Mouse (Mus musculus) hindbrain, postnatal 0 days (tissue): ENCODE measurements around the gene Aar2. TPM values are rescaled to one million over a fixed set of nuclear protein-coding genes. Genes with fewer than 3 reads are reported as not detected.
A peak's percentile ranks its signal among the peaks of the same experiment; 100 is the strongest.

ENCODE experiments used
- ATAC-seq: fragments of 200-750 bp; cut with Nextera tagmentation; 2 replicates; pipeline ENCODE4 v1.8.0; 2017; ENCODE audit warnings: mild to moderate bottlenecking, moderate TSS enrichment, moderate library complexity
- DNase-seq: peaks from one replicate; pipeline ENCODE4 v3.0.0-alpha.2; 2015; ENCODE audit warnings: low spot score
- H3K27ac ChIP-seq: fragments of 300-500 bp; sonication (generic); 2 replicates; pipeline ENCODE4 v1.5.1; 2014; ENCODE audit warnings: mild to moderate bottlenecking
- H3K27me3 ChIP-seq: fragments of 300-500 bp; sonication (generic); 2 replicates; pipeline ENCODE4 v1.6.1; 2014; ENCODE audit warnings: low read length, mixed read lengths; ENCODE audit not compliant: insufficient read depth
- H3K36me3 ChIP-seq: fragments of 300-500 bp; sonication (generic); 2 replicates; pipeline ENCODE4 v1.6.1; 2014; ENCODE audit warnings: low read length, mixed read lengths; ENCODE audit not compliant: insufficient read depth
- H3K4me1 ChIP-seq: fragments of 300-500 bp; sonication (generic); 2 replicates; pipeline ENCODE4 v1.6.1; 2014; ENCODE audit warnings: antibody characterized with exemption, low read length, mixed read lengths; ENCODE audit not compliant: insufficient read depth
- H3K4me2 ChIP-seq: fragments of 300-500 bp; sonication (generic); 2 replicates; pipeline ENCODE4 v1.6.1; 2014; ENCODE audit warnings: low read depth, mild to moderate bottlenecking, low read length, moderate library complexity, mixed read lengths
- H3K4me3 ChIP-seq: fragments of 300-500 bp; sonication (generic); 2 replicates; pipeline ENCODE4 v1.5.1; 2014; ENCODE audit warnings: low read length
- H3K9ac ChIP-seq: fragments of 300-500 bp; sonication (generic); replicated peaks from 2 replicates; pipeline ENCODE4 v1.6.1; 2014; ENCODE audit warnings: mild to moderate bottlenecking, low read length, moderate library complexity, mixed read lengths
- H3K9me3 ChIP-seq: fragments of 300-500 bp; sonication (generic); 2 replicates; pipeline ENCODE4 v1.6.1; 2016; ENCODE audit warnings: low read length, mixed read lengths
- CTCF ChIP-seq: IDR thresholded peaks from 2 replicates; pipeline ENCODE4 v1.5.1; 2016; ENCODE audit warnings: antibody characterized with exemption, control low read depth, low read depth
- WGBS: fragments of 180-500 bp; shearing (Covaris S2); extraction: QIAGEN DNeasy Blood & Tissue Kit; methylation state at CpG from one replicate; pipeline ENCODE4 v1.1.7; 2014; 5-methylcytosine and 5-hydroxymethylcytosine counted together
- polyA plus RNA-seq: library from polyadenylated mRNA; unstranded; fragments of >200 nt; fragmentation: Nextera tagmentation; extraction: Ambion mirVana; gene quantifications from 2 replicates; pipeline ENCODE4 v1.2.1, GENCODE M21; 2015
- total RNA-seq: library from RNA; depleted of rRNA; stranded (reverse); fragments of >200 nt; gene quantifications from 2 replicates; pipeline ENCODE4 v1.2.3, GENCODE M21; 2014; rRNA removed

Aar2 gene
- total RNA-seq, result 47.4 and 61.6 TPM in 2 replicates
- 39.2 and 40.3 TPM in 2 replicates for polyA plus RNA-seq

DNA sequence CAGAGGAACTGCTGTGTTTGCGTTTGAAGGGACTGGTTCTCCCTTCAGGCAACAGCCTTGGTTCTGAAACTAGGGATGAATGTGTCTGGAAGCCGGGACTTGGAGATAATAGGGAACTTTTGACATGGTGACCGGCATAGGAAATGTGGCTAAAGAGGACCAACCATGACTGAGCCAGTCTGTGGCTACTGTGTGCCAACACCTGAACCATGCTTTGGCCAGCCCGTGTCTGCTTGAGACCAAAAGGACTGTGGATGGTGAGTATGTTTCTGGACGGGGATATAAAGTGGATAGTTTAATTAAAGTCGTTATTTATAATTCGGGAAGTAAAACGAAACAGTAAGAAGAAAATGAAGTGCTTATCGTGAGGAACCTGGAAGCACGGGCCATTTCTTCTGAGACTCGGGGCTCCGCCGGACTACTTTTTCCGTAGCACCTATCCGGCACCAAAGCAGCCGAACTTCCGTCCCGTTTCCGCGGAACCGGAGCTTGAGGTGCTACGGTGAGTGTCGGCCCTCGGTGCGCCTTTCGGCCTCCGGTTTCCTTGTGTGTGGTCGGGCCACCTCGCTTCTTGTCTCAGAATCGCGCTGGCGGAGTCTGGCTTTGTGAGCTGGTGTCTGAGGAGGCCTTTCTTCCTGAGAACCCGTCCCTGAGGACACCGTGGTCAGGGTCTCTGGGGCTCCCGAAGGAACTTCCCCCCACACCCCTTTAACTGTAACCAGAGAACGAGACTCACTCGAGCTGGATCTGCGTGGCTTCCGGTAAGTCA is at the start of gene Aar2:
Gene Aar2, plus strand, starts transcription at position 462 of the 769 bp plus-strand sequence.
- no peaks in the 10 kb centered on the region for H3K9me3 ChIP-seq
- peak within 1 kb of the TSS; percentile 72 for H3K9ac ChIP-seq
- peak within 1 kb of the TSS; percentile 72; the same call in 1 of the 2 replicates for H3K27ac ChIP-seq
- no peaks in the 10 kb centered on the region for H3K27me3 ChIP-seq
- ATAC-seq, result peak; percentile 66
- peak; percentile 85 for DNase-seq
- peak within 1 kb of the TSS; percentile 72 for H3K4me2 ChIP-seq
- H3K4me1 ChIP-seq, result peaks cover 9% of the 10 kb centered on the region
- H3K4me3 ChIP-seq, result peak within 1 kb of the TSS; percentile 78
- 5% methylated on average over 39 of the region's 39 CpGs for WGBS
- TF ChIP-seq CTCF, result no peak
- peaks cover 11% of the 10 kb centered on the region; the same call in 1 of the 2 replicates for H3K36me3 ChIP-seq

DNA sequence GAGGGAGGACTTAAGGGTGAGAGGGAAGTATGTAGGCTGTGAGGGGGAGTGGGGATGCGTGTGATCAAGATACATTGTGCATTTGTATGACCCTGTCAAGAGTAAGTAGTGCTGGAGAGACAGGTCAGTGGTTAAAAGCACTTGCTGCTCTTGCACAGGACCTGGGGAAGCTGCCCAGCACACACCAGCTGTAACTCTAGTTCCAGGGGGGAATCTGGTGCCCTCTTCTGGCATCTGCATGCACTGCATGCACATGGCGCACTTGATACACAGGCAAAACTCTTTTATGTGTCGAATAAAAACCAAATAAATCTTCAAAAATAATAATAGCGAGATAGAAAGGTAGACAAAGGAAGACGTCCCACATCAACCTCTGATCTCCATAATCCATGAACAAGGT is 49.5 kb upstream of the Aar2 start:
- peak; percentile 90 for TF ChIP-seq CTCF
- Histone ChIP-seq H3K36me3 (peaks cover 25% of the 10 kb centered on the region), H3K4me1 (no peaks in the 10 kb centered on the region), H3K27ac (peak overlapping the region; percentile 3; the same call in 1 of the 2 replicates), H3K27me3 (no peaks in the 10 kb centered on the region), H3K4me2 (no peak overlapping the region), H3K9ac (no peak overlapping the region), H3K9me3 (no peaks in the 10 kb centered on the region), H3K4me3 (no peak overlapping the region)
- ATAC-seq (peak; percentile 31; the same call in 1 of the 2 replicates), DNase-seq (peak; percentile 79)
- 50% methylated on average over 5 of the region's 5 CpGs for WGBS

- TF ChIP-seq CTCF, result no peak
- Histone ChIP-seq H3K36me3 (peaks cover 31% of the 10 kb centered on the region), H3K4me2 (no peak overlapping the region), H3K9ac (no peak overlapping the region), H3K4me3 (no peak overlapping the region), H3K4me1 (no peaks in the 10 kb centered on the region), H3K27me3 (no peaks in the 10 kb centered on the region), H3K9me3 (no peaks in the 10 kb centered on the region), H3K27ac (no peak overlapping the region)
- DNase-seq (no peak), ATAC-seq (no peak)
- 67% methylated on average over 1 of the region's 1 CpGs for WGBS
These were observed 46.4 kb upstream of the Aar2 start for GRCm38 (mm10) chr2:156501025-156501424.

- 86% methylated on average over 13 of the region's 13 CpGs for WGBS
These were observed 41.9 kb upstream of the Aar2 start for GRCm38 (mm10) chr2:156505533-156505932.

DNA sequence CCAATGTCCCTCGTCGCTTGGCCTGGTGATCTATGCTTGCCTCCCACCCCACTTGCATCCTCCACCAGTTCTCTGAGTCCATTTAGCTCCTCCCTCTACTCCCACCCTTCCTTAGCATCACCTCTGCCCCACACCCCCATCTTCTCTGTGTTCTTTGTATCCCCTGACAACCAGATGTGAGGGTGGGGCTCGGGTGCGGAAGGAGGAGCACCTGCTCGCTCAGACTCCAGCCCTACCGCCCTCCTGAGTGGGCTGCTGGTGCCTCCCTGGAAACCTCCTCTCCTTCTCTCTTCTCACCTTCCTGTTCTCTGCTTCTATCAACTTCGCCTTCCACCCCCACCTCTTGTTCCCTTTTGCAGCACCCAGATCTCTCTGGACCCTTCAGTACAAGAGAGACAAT is 35.4 kb upstream of the Aar2 start:
- WGBS, result 87% methylated on average over 7 of the region's 7 CpGs
- no peak for DNase-seq
- peaks cover 58% of the 10 kb centered on the region for H3K36me3 ChIP-seq

More at GRCm38 (mm10) chr2:156505533-156505932, 41.9 kb upstream of the Aar2 start:
- Histone ChIP-seq H3K9me3 (no peaks in the 10 kb centered on the region), H3K4me1 (no peaks in the 10 kb centered on the region), H3K4me2 (no peak overlapping the region), H3K36me3 (peaks cover 54% of the 10 kb centered on the region), H3K27me3 (no peaks in the 10 kb centered on the region), H3K27ac (no peak overlapping the region), H3K4me3 (no peak overlapping the region), H3K9ac (no peak overlapping the region)
- DNase-seq (no peak), ATAC-seq (no peak)
- no peak for TF ChIP-seq CTCF

GRCm38 (mm10) chr2:156512561-156512960 is 34.8 kb upstream of the Aar2 start:
- ATAC-seq (no peak), DNase-seq (no peak)
- H3K9me3 ChIP-seq, result no peaks in the 10 kb centered on the region
- H3K4me2 ChIP-seq, result no peak overlapping the region
- no peaks in the 10 kb centered on the region for H3K4me1 ChIP-seq
- WGBS, result 52% methylated on average over 5 of the region's 6 CpGs
- peaks cover 53% of the 10 kb centered on the region for H3K36me3 ChIP-seq
- TF ChIP-seq CTCF, result no peak
- no peak overlapping the region for H3K4me3 ChIP-seq
- H3K27me3 ChIP-seq, result no peaks in the 10 kb centered on the region
- H3K9ac ChIP-seq, result no peak overlapping the region
- H3K27ac ChIP-seq, result no peak overlapping the region

More for the DNA sequence above, 35.4 kb upstream of the Aar2 start:
- Histone ChIP-seq H3K4me2 (no peak overlapping the region), H3K27ac (no peak overlapping the region), H3K4me1 (no peaks in the 10 kb centered on the region), H3K9ac (no peak overlapping the region), H3K4me3 (no peak overlapping the region), H3K27me3 (no peaks in the 10 kb centered on the region), H3K9me3 (no peaks in the 10 kb centered on the region)
- TF ChIP-seq CTCF, result no peak
- ATAC-seq, result no peak

DNA sequence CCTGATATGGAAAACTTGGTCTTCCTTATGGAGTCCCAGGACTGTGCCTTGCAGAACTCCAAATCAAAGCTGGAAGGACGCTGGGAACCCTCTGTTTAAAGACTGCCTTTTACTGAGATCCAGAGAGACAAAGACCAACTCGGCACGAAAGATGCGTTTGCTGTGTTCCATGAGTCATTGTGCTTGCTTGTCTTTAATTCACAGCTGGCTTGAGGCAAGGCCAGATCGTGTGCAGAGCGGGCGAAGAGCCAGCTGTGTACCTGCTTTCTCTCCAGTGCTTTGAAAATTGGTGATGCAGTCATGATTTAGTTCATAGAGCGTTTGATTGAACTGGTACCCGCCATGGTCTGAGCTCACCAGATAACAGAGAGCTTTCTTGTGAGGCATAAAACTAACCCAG is 32.3 kb upstream of the Aar2 start:
- Histone ChIP-seq H3K27me3 (no peaks in the 10 kb centered on the region), H3K4me3 (no peak overlapping the region), H3K27ac (no peak overlapping the region), H3K36me3 (peaks cover 35% of the 10 kb centered on the region), H3K4me2 (no peak overlapping the region), H3K9ac (no peak overlapping the region), H3K4me1 (no peaks in the 10 kb centered on the region), H3K9me3 (no peaks in the 10 kb centered on the region)
- 77% methylated on average over 9 of the region's 9 CpGs for WGBS
- no peak for TF ChIP-seq CTCF
- no peak for DNase-seq
- ATAC-seq, result no peak
